Mouse (Mus musculus) stomach, embryonic 14.5 days (tissue): Measurements from ENCODE around the gene Ism1. TPM values are rescaled to one million over a fixed set of nuclear protein-coding genes. Genes with fewer than 3 reads are reported as not detected.

Experiments used
- ATAC-seq: fragments of 200-750 bp; cut with Nextera tagmentation; 2 replicates; pipeline ENCODE4 v1.8.0; 2017; ENCODE audit warnings: low read depth, moderate TSS enrichment; ENCODE audit not compliant: insufficient number of reproducible peaks, insufficient read depth, low FRiP score
- H3K27ac ChIP-seq: fragments of 300-500 bp; sonication (generic); 2 replicates; pipeline ENCODE4 v1.5.1; 2014; ENCODE audit warnings: mild to moderate bottlenecking, low read length, moderate library complexity, mixed read lengths
- H3K27me3 ChIP-seq: fragments of 300-500 bp; sonication (generic); 2 replicates; pipeline ENCODE4 v1.6.1; 2014; ENCODE audit warnings: low read length, control low read depth, mixed read lengths; ENCODE audit not compliant: control insufficient read depth, insufficient read depth
- H3K36me3 ChIP-seq: fragments of 300-500 bp; sonication (generic); 2 replicates; pipeline ENCODE4 v1.6.1; 2014; ENCODE audit warnings: mild to moderate bottlenecking, control low read depth, low read length, moderate library complexity, mixed read lengths; ENCODE audit not compliant: control insufficient read depth, insufficient read depth
- H3K4me1 ChIP-seq: fragments of 300-500 bp; sonication (generic); 2 replicates; pipeline ENCODE4 v1.6.1; 2014; ENCODE audit warnings: low read length, control low read depth, mixed read lengths; ENCODE audit not compliant: control insufficient read depth, insufficient read depth
- H3K4me2 ChIP-seq: fragments of 300-500 bp; sonication (generic); replicated peaks from 2 replicates; pipeline ENCODE4 v1.6.1; 2014; ENCODE audit warnings: low read depth, low read length, control low read depth
- H3K4me3 ChIP-seq: fragments of 300-500 bp; sonication (generic); 2 replicates; pipeline ENCODE4 v1.5.1; 2014; ENCODE audit warnings: low read depth, low read length, control low read depth
- H3K9ac ChIP-seq: fragments of 300-500 bp; sonication (generic); replicated peaks from 2 replicates; pipeline ENCODE4 v1.6.1; 2014; ENCODE audit warnings: low read depth, mild to moderate bottlenecking, control low read depth, low read length, moderate library complexity, mixed read lengths
- H3K9me3 ChIP-seq: fragments of 300-500 bp; sonication (generic); 2 replicates; pipeline ENCODE4 v1.6.1; 2016; ENCODE audit warnings: low read depth, low read length, control low read depth; ENCODE audit not compliant: control insufficient read depth
- WGBS: fragments of 180-500 bp; shearing (Covaris S2); extraction: QIAGEN DNeasy Blood & Tissue Kit; methylation state at CpG from one replicate; pipeline ENCODE4 v1.1.7; 2014; 5-methylcytosine and 5-hydroxymethylcytosine counted together
- polyA plus RNA-seq: library from polyadenylated mRNA; unstranded; fragments of >200 nt; fragmentation: Nextera tagmentation; extraction: Ambion mirVana; gene quantifications from 2 replicates; pipeline ENCODE4 v1.2.1, GENCODE M21; 2014

Gene Ism1
- 2.9 and 3.2 TPM in 2 replicates for polyA plus RNA-seq

DNA sequence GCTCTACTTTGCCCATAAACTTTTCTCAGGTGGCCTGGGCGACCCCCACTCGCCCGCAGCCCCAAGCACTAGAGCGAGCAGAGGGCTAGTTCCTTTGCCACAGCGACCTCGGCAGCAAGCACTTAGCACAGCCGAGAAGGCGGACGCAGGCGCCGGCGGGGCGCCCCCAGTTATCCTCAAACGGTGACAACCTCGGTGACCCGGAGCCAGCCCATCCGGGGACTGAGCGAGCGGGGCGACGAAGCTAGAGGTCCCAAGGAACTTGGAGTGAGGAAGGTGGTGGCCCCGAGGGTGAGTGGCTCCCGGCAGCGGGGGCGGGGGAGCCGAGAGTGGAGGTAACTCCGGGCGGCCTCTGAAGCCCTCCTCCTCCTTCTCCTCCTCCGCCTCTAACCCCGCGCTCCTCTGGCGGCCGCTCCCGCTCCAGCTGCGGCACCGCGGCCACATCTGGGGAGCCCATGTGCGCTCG lies at the start of gene Ism1:
TSS of gene Ism1 (plus strand) at position 370 of the 466 bp plus-strand sequence.
- Histone ChIP-seq H3K9me3 (no peaks in the 10 kb centered on the region), H3K4me1 (0 out of 2 replicates have a peak, but pooled peaks cover 2% of the 10 kb centered on the region), H3K27ac (peak within 1 kb of the TSS; percentile 75), H3K9ac (peak within 1 kb of the TSS; percentile 80), H3K4me3 (peak within 1 kb of the TSS; percentile 89), H3K4me2 (peak within 1 kb of the TSS; percentile 99), H3K27me3 (no peaks in the 10 kb centered on the region), H3K36me3 (no peaks in the 10 kb centered on the region)
- peak; percentile 56 for ATAC-seq
- under 1% methylated on average over 32 of the region's 39 CpGs for WGBS

GRCm38 (mm10) chr2:139628731-139629130 lies 49.2 kb upstream of the Ism1 start:
- Histone ChIP-seq H3K9ac (no peak overlapping the region), H3K27me3 (no peaks in the 10 kb centered on the region), H3K9me3 (no peaks in the 10 kb centered on the region), H3K4me1 (no peaks in the 10 kb centered on the region), H3K4me3 (no peak overlapping the region), H3K36me3 (no peaks in the 10 kb centered on the region), H3K4me2 (no peak overlapping the region), H3K27ac (no peak overlapping the region)
- WGBS: 77% methylated on average over 4 of the region's 4 CpGs
- ATAC-seq: no peak

- ATAC-seq: no peak
- 83% methylated on average over 3 of the region's 3 CpGs for WGBS
- H3K4me3 ChIP-seq: no peak overlapping the region
- H3K9me3 ChIP-seq: no peaks in the 10 kb centered on the region
- no peaks in the 10 kb centered on the region for H3K36me3 ChIP-seq
- no peaks in the 10 kb centered on the region for H3K4me1 ChIP-seq
- H3K9ac ChIP-seq: no peak overlapping the region
- no peak overlapping the region for H3K27ac ChIP-seq
- H3K4me2 ChIP-seq: no peak overlapping the region
- no peaks in the 10 kb centered on the region for H3K27me3 ChIP-seq
These were observed 48.3 kb upstream of the Ism1 start for GRCm38 (mm10) chr2:139629653-139630052.

DNA sequence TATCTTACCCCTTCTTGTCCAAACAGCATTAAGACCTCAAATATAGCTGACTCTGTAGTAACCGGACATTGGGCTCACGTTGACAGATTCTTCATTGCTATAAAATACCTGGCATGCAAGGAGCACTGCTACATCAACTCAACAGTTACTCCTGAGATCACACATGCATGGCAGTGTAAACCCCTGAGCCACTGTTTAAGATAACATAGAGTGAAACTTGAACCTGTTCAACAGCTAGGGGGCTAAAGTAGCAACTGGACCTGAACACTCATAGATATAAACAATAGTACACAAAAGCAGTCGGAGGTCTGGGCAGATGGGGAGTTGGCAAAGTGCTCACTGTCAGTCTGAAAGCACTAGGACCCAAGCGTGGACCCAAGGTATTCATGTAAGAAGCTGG lies 43.5 kb upstream of the Ism1 start:
- Histone ChIP-seq H3K9me3 (no peaks in the 10 kb centered on the region), H3K27ac (no peak overlapping the region), H3K4me2 (no peak overlapping the region), H3K9ac (no peak overlapping the region), H3K4me3 (no peak overlapping the region), H3K36me3 (no peaks in the 10 kb centered on the region), H3K27me3 (no peaks in the 10 kb centered on the region), H3K4me1 (no peaks in the 10 kb centered on the region)
- ATAC-seq: no peak
- 46% methylated on average over 4 of the region's 4 CpGs for WGBS

- H3K9me3 ChIP-seq: no peaks in the 10 kb centered on the region
- ATAC-seq: no peak
- H3K27me3 ChIP-seq: no peaks in the 10 kb centered on the region
- no peak overlapping the region for H3K4me3 ChIP-seq
- no peak overlapping the region for H3K4me2 ChIP-seq
- H3K9ac ChIP-seq: no peak overlapping the region
- no peaks in the 10 kb centered on the region for H3K4me1 ChIP-seq
- H3K27ac ChIP-seq: no peak overlapping the region
- 22% methylated on average over 2 of the region's 2 CpGs for WGBS
- no peaks in the 10 kb centered on the region for H3K36me3 ChIP-seq
These were observed 40.1 kb upstream of the Ism1 start for GRCm38 (mm10) chr2:139637861-139638260.

DNA sequence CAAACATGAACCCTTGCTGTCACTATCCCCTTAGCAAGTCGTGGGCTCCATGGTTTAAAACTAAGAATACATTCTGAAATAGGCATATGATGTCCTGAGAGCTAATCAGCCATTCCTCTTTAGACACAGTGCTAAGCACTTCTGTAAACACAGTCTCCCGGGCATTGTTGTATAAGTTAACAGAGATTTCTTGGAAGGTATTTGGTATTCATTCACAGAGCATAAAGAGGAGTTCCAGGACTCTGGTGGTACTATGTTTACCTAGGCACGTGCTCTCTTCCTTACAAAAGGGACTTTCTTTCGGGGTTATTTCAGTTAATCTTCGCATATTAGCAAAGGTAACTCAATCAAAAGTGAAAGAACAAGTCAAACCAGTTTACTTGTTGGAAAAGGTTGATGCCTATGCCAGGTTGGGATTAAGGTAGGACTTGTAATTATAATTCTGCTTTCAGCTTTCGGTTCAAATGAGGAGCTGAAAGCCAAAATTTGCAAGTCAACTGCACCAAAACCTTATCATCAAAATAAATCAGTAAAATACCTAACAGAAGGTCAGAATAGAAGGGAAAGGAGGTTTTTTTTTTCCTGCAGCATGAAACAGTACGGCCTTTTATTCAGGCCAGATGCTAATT lies 36.1 kb upstream of the Ism1 start:
- Histone ChIP-seq H3K9ac (no peak overlapping the region), H3K4me3 (no peak overlapping the region), H3K27me3 (no peaks in the 10 kb centered on the region), H3K9me3 (no peaks in the 10 kb centered on the region), H3K27ac (no peak overlapping the region), H3K36me3 (no peaks in the 10 kb centered on the region), H3K4me2 (no peak overlapping the region), H3K4me1 (no peaks in the 10 kb centered on the region)
- ATAC-seq: peak; percentile 90
- WGBS: 45% methylated on average over 7 of the region's 7 CpGs

- H3K4me1 ChIP-seq: no peaks in the 10 kb centered on the region
- H3K4me2 ChIP-seq: no peak overlapping the region
- H3K27ac ChIP-seq: no peak overlapping the region
- 82% methylated on average over 3 of the region's 3 CpGs for WGBS
- no peak for ATAC-seq
- H3K9ac ChIP-seq: no peak overlapping the region
- no peaks in the 10 kb centered on the region for H3K27me3 ChIP-seq
- no peaks in the 10 kb centered on the region for H3K36me3 ChIP-seq
- no peaks in the 10 kb centered on the region for H3K9me3 ChIP-seq
- no peak overlapping the region for H3K4me3 ChIP-seq
These were observed 28.5 kb upstream of the Ism1 start for GRCm38 (mm10) chr2:139649518-139649917.

DNA sequence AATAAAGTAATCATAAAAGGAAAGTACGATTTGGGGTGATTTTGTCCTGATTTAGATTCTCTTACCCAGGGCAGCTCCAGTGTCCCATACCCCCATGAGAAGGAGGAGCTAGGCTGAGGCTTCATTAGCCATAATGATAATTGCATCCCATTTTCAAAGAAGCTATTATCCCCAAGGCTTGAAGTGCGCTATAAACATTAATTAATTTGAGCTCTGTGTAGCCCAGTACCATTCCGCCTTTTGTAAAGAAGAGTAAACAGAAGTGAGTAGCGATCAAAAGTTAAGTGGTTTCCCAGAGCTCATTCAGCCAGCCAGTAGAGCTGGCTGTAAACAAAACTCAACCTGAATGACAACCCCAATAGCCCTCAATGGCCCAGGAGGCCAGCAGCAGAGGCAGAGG lies 21.2 kb upstream of the Ism1 start:
- no peak overlapping the region for H3K4me2 ChIP-seq
- H3K27ac ChIP-seq: no peak overlapping the region
- H3K36me3 ChIP-seq: no peaks in the 10 kb centered on the region
- no peak overlapping the region for H3K4me3 ChIP-seq
- 22% methylated on average over 4 of the region's 4 CpGs for WGBS
- no peaks in the 10 kb centered on the region for H3K9me3 ChIP-seq
- H3K9ac ChIP-seq: no peak overlapping the region
- no peaks in the 10 kb centered on the region for H3K27me3 ChIP-seq
- 0 out of 2 replicates have a peak, but pooled peaks cover 4% of the 10 kb centered on the region for H3K4me1 ChIP-seq
- peak; percentile 28; the same call in 1 of the 2 replicates for ATAC-seq

- 88% methylated on average over 3 of the region's 3 CpGs for WGBS
- Histone ChIP-seq H3K4me3 (no peak overlapping the region), H3K36me3 (no peaks in the 10 kb centered on the region), H3K27ac (no peak overlapping the region), H3K4me1 (0 out of 2 replicates have a peak, but pooled peaks cover 2% of the 10 kb centered on the region), H3K9ac (no peak overlapping the region), H3K4me2 (no peak overlapping the region), H3K9me3 (no peaks in the 10 kb centered on the region), H3K27me3 (no peaks in the 10 kb centered on the region)
- ATAC-seq: no peak
These were observed 6.1 kb upstream of the Ism1 start for GRCm38 (mm10) chr2:139671838-139672237.
